Mouse (Mus musculus) hindlimb bud, embryonic 11.5 days (tissue): ENCODE measurements at regions not wholly inside any gene's neighbourhood (a gene's known extent, or its start where the extent isn't known, plus 50 kb on each side); places are given as distances from the start of the nearest gene placed in this dataset.

Experiments
- DNase-seq: peaks from one replicate; pipeline ENCODE4 v3.0.0-alpha.2; 2012; ENCODE audit warnings: low read depth, low spot score; ENCODE audit errors: extremely low spot score

DNA sequence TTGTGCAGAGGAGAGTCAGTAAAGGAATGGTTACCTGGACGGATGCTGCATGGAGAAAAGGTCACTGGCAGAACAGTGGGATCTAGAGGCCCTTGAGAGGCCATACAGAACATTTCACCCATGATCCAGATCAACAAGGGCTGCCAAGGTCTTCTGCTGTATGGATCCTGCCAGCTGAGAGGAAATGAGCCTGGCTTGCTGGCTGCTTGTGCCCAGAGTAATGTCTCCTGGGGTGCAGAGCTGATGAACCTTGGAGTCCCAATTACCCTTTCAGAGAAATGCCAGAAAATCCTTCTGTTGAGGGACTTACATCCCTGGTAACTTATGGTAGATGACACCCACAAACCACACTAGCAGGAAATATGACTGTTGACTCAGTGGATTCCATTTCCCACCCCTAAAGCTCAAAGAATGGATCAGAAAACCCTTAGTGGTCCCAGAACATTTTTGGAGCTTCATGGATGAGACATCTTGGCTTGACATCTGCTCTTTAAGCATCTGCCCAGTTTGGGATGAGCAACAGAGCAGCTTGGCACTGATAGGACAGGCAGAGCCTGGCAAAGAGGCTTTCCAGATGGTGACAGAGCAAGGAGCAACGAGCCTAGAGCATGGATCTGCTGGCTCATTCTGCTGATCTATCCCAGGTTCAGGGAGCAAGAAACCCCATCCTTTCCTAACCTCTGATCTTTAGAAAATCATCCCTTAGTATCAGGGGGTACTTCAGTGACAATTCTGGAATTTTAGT lies 416.6 kb downstream of the Adra2a start:
- no peak for DNase-seq

- no peak for DNase-seq
These were observed 418.5 kb downstream of the Adra2a start for GRCm38 (mm10) chr19:54462480-54462879.

GRCm38 (mm10) chr19:54470034-54470433 lies 426.1 kb downstream of the Adra2a start:
- DNase-seq = no peak

DNA sequence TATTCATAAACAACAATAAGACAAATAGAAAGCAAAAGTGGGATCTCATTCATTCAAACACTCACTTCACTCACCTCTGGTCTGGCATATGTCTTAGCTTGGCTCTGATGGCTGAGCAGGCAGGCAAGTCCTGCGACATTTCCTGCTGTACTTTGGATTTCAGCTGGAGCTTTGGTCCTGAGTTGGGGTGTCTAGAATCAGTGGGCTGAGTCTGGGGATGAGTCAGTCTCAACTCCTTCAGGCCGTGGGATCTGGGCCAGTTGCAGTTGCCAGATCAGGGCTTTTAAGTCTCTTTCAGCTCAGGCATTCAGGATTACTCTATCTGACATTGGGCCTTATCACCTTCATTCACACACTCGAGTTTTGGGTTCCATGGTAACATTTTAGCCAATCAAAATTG lies 454.1 kb downstream of the Adra2a start:
- no peak for DNase-seq

GRCm38 (mm10) chr19:54533858-54534257 lies 489.9 kb downstream of the Adra2a start:
- DNase-seq = no peak

GRCm38 (mm10) chr19:54555351-54555750 lies 511.4 kb downstream of the Adra2a start:
- DNase-seq = no peak

GRCm38 (mm10) chr19:54557984-54558383 lies 514.0 kb downstream of the Adra2a start:
- no peak for DNase-seq

GRCm38 (mm10) chr19:54583574-54583973 lies 539.6 kb downstream of the Adra2a start:
- DNase-seq = no peak

- DNase-seq = no peak
These were observed 540.8 kb downstream of the Adra2a start for GRCm38 (mm10) chr19:54584687-54585237.

GRCm38 (mm10) chr19:54585326-54585725 lies 541.4 kb downstream of the Adra2a start:
- DNase-seq = no peak

GRCm38 (mm10) chr19:54603345-54603744 lies 523.7 kb downstream of the Gpam start:
- no peak for DNase-seq

GRCm38 (mm10) chr19:54605346-54605745 lies 521.7 kb downstream of the Gpam start:
- no peak for DNase-seq

DNA sequence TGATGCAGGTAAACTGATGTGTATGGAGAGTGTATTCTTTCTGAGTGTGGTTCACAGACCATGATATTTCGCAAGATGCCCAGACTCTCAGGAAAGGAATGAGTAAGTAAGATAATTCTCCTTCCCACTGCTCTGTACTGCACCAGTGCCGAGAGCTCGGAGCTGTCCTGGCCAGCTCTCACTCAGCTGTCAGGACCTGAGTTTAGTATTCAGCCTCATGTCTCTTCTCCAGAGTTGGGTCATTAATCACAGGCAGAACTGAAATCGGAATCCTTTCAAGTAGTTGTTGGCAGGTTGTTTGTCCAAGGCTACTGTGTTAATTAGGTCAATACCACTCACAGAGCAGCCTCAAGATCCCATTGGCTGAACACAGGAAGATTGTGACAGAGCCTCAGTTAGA lies 510.1 kb downstream of the Gpam start:
- DNase-seq = no peak
